In the genomic region with DNA sequence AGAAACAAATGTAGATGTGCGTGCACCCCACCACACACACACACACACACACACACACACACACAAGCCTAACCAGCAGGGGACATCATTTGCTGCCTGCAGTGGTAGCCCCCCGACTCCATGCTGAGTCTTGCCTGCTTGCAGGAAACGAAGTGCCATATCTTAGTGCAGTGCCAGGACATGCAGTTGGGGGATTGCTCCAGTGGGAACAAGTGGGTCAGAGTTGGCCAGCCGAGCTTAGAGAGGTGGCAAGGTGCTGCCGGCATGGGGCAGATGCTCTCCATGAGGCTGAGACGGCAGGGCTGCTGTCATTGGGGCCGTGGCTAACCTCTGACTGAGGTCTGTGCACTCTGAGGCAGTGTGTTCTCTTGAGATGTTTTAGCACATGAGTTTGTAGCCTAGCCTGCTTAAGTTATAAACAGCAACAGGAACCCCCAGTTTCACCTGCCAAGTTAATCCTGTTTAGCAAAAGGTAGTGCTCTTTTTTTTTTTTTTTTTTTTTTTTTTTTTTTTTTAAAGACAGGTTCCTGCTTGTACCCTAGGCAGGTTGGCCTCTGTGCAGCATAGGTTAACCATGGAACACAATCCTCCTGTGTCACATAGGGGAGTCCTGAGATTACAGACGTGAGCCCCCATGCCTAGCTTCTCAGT, we compare ENCODE assay signal across 8 mouse cellular contexts. TPM values are rescaled to one million over a fixed set of nuclear protein-coding genes. Genes with fewer than 3 reads are reported as not detected.
DNase-seq lines count a peak whose midpoint lies in the region; ATAC-seq and TF ChIP-seq lines count a peak whose summit lies in the region.

No protein-coding gene starts in this region.

- DNase-seq in kidney, postnatal 4 days, result no peak
- DNase-seq in midbrain, postnatal 0 days (ENCODE audit: low spot score), result no peak
- no peak for DNase-seq in adrenal gland, postnatal 25 days
- no peak for DNase-seq in urinary bladder, adult 2 months (ENCODE audit: low spot score)
- no peak for DNase-seq in spleen, postnatal 36 days (ENCODE audit: low spot score in 2 of 2)

- peaks cover 40% of the 10 kb centered on the region for H3K4me1 ChIP-seq in kidney, embryonic 16.5 days (ENCODE audit: insufficient read depth, low read length)
- peaks cover 21% of the 10 kb centered on the region for H3K4me1 ChIP-seq in cortical plate, adult 2 months (ENCODE audit: control insufficient read depth, insufficient read depth, low read length)
- H3K4me1 ChIP-seq in hindbrain, embryonic 12.5 days, result peaks cover 59% of the 10 kb centered on the region
- peaks cover 41% of the 10 kb centered on the region for H3K4me1 ChIP-seq in midbrain, postnatal 0 days (ENCODE audit: insufficient read depth, low read length)

- 66% methylated on average over 8 of the region's 8 CpGs for WGBS in kidney, embryonic 16.5 days
- 65% methylated on average over 8 of the region's 8 CpGs for WGBS in hindbrain, embryonic 12.5 days
- WGBS in midbrain, postnatal 0 days, result 54% methylated on average over 8 of the region's 8 CpGs

- no peak for TF ChIP-seq POLR2A in cortical plate, adult 2 months (IDR thresholded peaks at IDR 0.05; ENCODE audit: extremely low read depth, insufficient read depth, low read length)

- peak overlapping the region; percentile 86 for H3K4me2 ChIP-seq in kidney, embryonic 16.5 days (replicated peaks; ENCODE audit: low read depth, low read length)
- H3K4me2 ChIP-seq in hindbrain, embryonic 12.5 days (replicated peaks), result peak overlapping the region; percentile 91
- peak overlapping the region; percentile 75 for H3K4me2 ChIP-seq in midbrain, postnatal 0 days (ENCODE audit: low read depth, low read length, poor library complexity, severe bottlenecking)

- H3K36me3 ChIP-seq in kidney, embryonic 16.5 days (ENCODE audit: insufficient read depth, low read length), result 0 out of 2 replicates have a peak, but pooled peaks cover 3% of the 10 kb centered on the region
- no peaks in the 10 kb centered on the region for H3K36me3 ChIP-seq in hindbrain, embryonic 12.5 days
- H3K36me3 ChIP-seq in midbrain, postnatal 0 days (ENCODE audit: insufficient read depth, low read length), result no peaks in the 10 kb centered on the region

- no peaks in the 10 kb centered on the region for H3K9me3 ChIP-seq in kidney, embryonic 16.5 days (ENCODE audit: low read length)
- H3K9me3 ChIP-seq in hindbrain, embryonic 12.5 days (replicated peaks), result no peaks in the 10 kb centered on the region
- no peaks in the 10 kb centered on the region for H3K9me3 ChIP-seq in midbrain, postnatal 0 days (ENCODE audit: low read length)

- no peak for TF ChIP-seq CTCF in cortical plate, adult 2 months (IDR thresholded peaks at IDR 0.05; ENCODE audit: extremely low read depth, insufficient read depth, low read length)
- peak; percentile 24; the same call in 1 of the 2 replicates for TF ChIP-seq CTCF in midbrain, postnatal 0 days (IDR thresholded peaks at IDR 0.05)

- H3K4me3 ChIP-seq in kidney, embryonic 16.5 days (ENCODE audit: low read length), result peak overlapping the region; percentile 1; the same call in 1 of the 2 replicates
- peak overlapping the region; percentile 90 for H3K4me3 ChIP-seq in cortical plate, adult 2 months (ENCODE audit: insufficient read depth, low read length)
- H3K4me3 ChIP-seq in hindbrain, embryonic 12.5 days, result no peak overlapping the region; the same call in 1 of the 2 replicates
- H3K4me3 ChIP-seq in midbrain, postnatal 0 days (ENCODE audit: low read depth, low read length), result peak overlapping the region; percentile 61

- H3K27ac ChIP-seq in kidney, embryonic 16.5 days (ENCODE audit: low read length), result no peak overlapping the region
- no peak overlapping the region for H3K27ac ChIP-seq in cortical plate, adult 2 months (ENCODE audit: insufficient read depth, low read length)
- no peak overlapping the region for H3K27ac ChIP-seq in hindbrain, embryonic 12.5 days
- no peak overlapping the region for H3K27ac ChIP-seq in midbrain, postnatal 0 days (ENCODE audit: low read depth, low read length)

- H3K27me3 ChIP-seq in kidney, embryonic 16.5 days (ENCODE audit: insufficient read depth, low read length), result no peaks in the 10 kb centered on the region
- H3K27me3 ChIP-seq in hindbrain, embryonic 12.5 days, result no peaks in the 10 kb centered on the region
- no peaks in the 10 kb centered on the region for H3K27me3 ChIP-seq in midbrain, postnatal 0 days (ENCODE audit: insufficient read depth, low read length)

- H3K9ac ChIP-seq in kidney, embryonic 16.5 days (replicated peaks; ENCODE audit: low read length), result no peak overlapping the region
- H3K9ac ChIP-seq in hindbrain, embryonic 12.5 days, result peak overlapping the region; percentile 41; the same call in 1 of the 2 replicates
- 0 out of 2 replicates have a peak overlapping the region, but pooled peaks have one; percentile 29 for H3K9ac ChIP-seq in midbrain, postnatal 0 days (replicated peaks; ENCODE audit: low read length, poor library complexity, severe bottlenecking)

- ATAC-seq in kidney, embryonic 16.5 days (ENCODE audit: low FRiP score, low TSS enrichment), result no peak
- ATAC-seq in hindbrain, embryonic 12.5 days (ENCODE audit: low FRiP score), result no peak
- no peak for ATAC-seq in midbrain, postnatal 0 days (ENCODE audit: low FRiP score)

RNA-seq across cellular contexts. Expression of a gene that starts 2.0 kb away (rescaled TPM):
- 145 and 166 TPM in 2 replicates for polyA plus RNA-seq in kidney, embryonic 16.5 days (2015; fragmentation: Nextera tagmentation; extraction: Ambion mirVana)
- polyA plus RNA-seq in cortical plate, adult 2 months (2012; rRNA removed), result 1,890 and 1,956 TPM in 2 replicates
- polyA plus RNA-seq in hindbrain, embryonic 12.5 days (2016; fragmentation: Nextera tagmentation; extraction: Ambion mirVana), result 102 and 104 TPM in 2 replicates
- 714 and 811 TPM in 2 replicates for total RNA-seq in midbrain, postnatal 0 days (2014; rRNA removed)
- 272 and 300 TPM in 2 replicates for polyA plus RNA-seq in midbrain, postnatal 0 days (2015; fragmentation: Nextera tagmentation; extraction: Ambion mirVana)
- total RNA-seq in adrenal gland, postnatal 25 days (2021), result 910 and 984 TPM in 2 replicates
- 1,531 and 1,599 TPM in 2 replicates for polyA plus RNA-seq in urinary bladder, adult 2 months (2012; rRNA removed)
